Mouse (Mus musculus) midbrain, embryonic 16.5 days (tissue): ENCODE measurements around the gene Ncoa4. TPM values are rescaled to one million over a fixed set of nuclear protein-coding genes. Genes with fewer than 3 reads are reported as not detected.
A peak's percentile ranks its signal among the peaks of the same experiment; 100 is the strongest.

Experiments used
- ATAC-seq: fragments of 200-750 bp; cut with Nextera tagmentation; 2 replicates; pipeline ENCODE4 v1.8.0; 2017; ENCODE audit warnings: moderate TSS enrichment
- H3K27ac ChIP-seq: fragments of 300-500 bp; sonication (generic); 2 replicates; pipeline ENCODE4 v1.5.1; 2014; ENCODE audit warnings: mild to moderate bottlenecking, low read length, mixed read lengths
- H3K27me3 ChIP-seq: fragments of 300-500 bp; sonication (generic); 2 replicates; pipeline ENCODE4 v1.6.1; 2014; ENCODE audit warnings: low read depth, low read length, mixed read lengths; ENCODE audit not compliant: control insufficient read depth, insufficient read depth
- H3K36me3 ChIP-seq: fragments of 300-500 bp; sonication (generic); 2 replicates; pipeline ENCODE4 v1.6.1; 2014; ENCODE audit warnings: mild to moderate bottlenecking, low read length, moderate library complexity, mixed read lengths; ENCODE audit not compliant: control insufficient read depth, insufficient read depth
- H3K4me1 ChIP-seq: fragments of 300-500 bp; sonication (generic); 2 replicates; pipeline ENCODE4 v1.6.1; 2014; ENCODE audit warnings: mild to moderate bottlenecking, low read length, mixed read lengths; ENCODE audit not compliant: control insufficient read depth, insufficient read depth
- H3K4me2 ChIP-seq: fragments of 300-500 bp; sonication (generic); 2 replicates; pipeline ENCODE4 v1.6.1; 2014; ENCODE audit warnings: mild to moderate bottlenecking, low read length, mixed read lengths
- H3K4me3 ChIP-seq: fragments of 300-500 bp; sonication (generic); 2 replicates; pipeline ENCODE4 v1.5.1; 2014; ENCODE audit warnings: low read depth, mild to moderate bottlenecking, low read length, moderate library complexity, mixed read lengths
- H3K9ac ChIP-seq: fragments of 300-500 bp; sonication (generic); 2 replicates; pipeline ENCODE4 v1.6.1; 2014; ENCODE audit warnings: low read depth, low read length, mixed read lengths
- H3K9me3 ChIP-seq: fragments of 300-500 bp; sonication (generic); replicated peaks from 2 replicates; pipeline ENCODE4 v1.6.1; 2014; ENCODE audit warnings: mild to moderate bottlenecking, low read length, mixed read lengths; ENCODE audit not compliant: control insufficient read depth, poor library complexity, severe bottlenecking
- WGBS: fragments of 180-500 bp; shearing (Covaris S2); extraction: QIAGEN DNeasy Blood & Tissue Kit; methylation state at CpG from one replicate; pipeline ENCODE4 v1.1.7; 2014; 5-methylcytosine and 5-hydroxymethylcytosine counted together
- polyA plus RNA-seq: library from polyadenylated mRNA; unstranded; fragments of >200 nt; fragmentation: Nextera tagmentation; extraction: Ambion mirVana; gene quantifications from 2 replicates; pipeline ENCODE4 v1.2.1, GENCODE M21; 2015

Gene Ncoa4
- polyA plus RNA-seq, 1 experiment from 2014 or later, result 107 TPM

- Histone ChIP-seq H3K27ac (no peak overlapping the region), H3K9me3 (no peaks in the 10 kb centered on the region), H3K4me1 (no peaks in the 10 kb centered on the region), H3K36me3 (no peaks in the 10 kb centered on the region), H3K9ac (no peak overlapping the region), H3K27me3 (no peaks in the 10 kb centered on the region), H3K4me3 (no peak overlapping the region), H3K4me2 (no peak overlapping the region)
- ATAC-seq, result no peak
- 97% methylated on average over 2 of the region's 2 CpGs for WGBS
Observed at GRCm38 (mm10) chr14:32153156-32153555, 6.5 kb upstream of the Ncoa4 start.

- H3K4me3 ChIP-seq, result no peak overlapping the region
- H3K4me1 ChIP-seq, result 0 out of 2 replicates have a peak, but pooled peaks cover 3% of the 10 kb centered on the region
- H3K27me3 ChIP-seq, result no peaks in the 10 kb centered on the region
- no peak overlapping the region for H3K9ac ChIP-seq
- no peaks in the 10 kb centered on the region for H3K9me3 ChIP-seq
- no peak overlapping the region for H3K27ac ChIP-seq
- H3K36me3 ChIP-seq, result no peaks in the 10 kb centered on the region
- WGBS, result 91% methylated on average over 6 of the region's 6 CpGs
- H3K4me2 ChIP-seq, result no peak overlapping the region
- no peak for ATAC-seq
Observed at GRCm38 (mm10) chr14:32154758-32155157, 4.9 kb upstream of the Ncoa4 start.

GRCm38 (mm10) chr14:32159150-32159670 is 455 bp upstream of the Ncoa4 start:
- ATAC-seq, result peak; percentile 33; the same call in 1 of the 2 replicates
- H3K4me1 ChIP-seq, result peaks cover 21% of the 10 kb centered on the region
- H3K27ac ChIP-seq, result peak overlapping the region; percentile 89
- peak overlapping the region; percentile 75 for H3K4me3 ChIP-seq
- H3K9ac ChIP-seq, result peak overlapping the region; percentile 100; the same call in 1 of the 2 replicates
- peak overlapping the region; percentile 91 for H3K4me2 ChIP-seq
- WGBS, result 35% methylated on average over 4 of the region's 4 CpGs
- H3K36me3 ChIP-seq, result no peaks in the 10 kb centered on the region
- H3K27me3 ChIP-seq, result no peaks in the 10 kb centered on the region
- H3K9me3 ChIP-seq, result no peaks in the 10 kb centered on the region

GRCm38 (mm10) chr14:32160563-32160962 is 898 bp downstream of the Ncoa4 start:
- WGBS, result 43% methylated on average over 7 of the region's 7 CpGs
- ATAC-seq, result no peak
- H3K27ac ChIP-seq, result peak overlapping the region; percentile 89; the same call in 1 of the 2 replicates

DNA sequence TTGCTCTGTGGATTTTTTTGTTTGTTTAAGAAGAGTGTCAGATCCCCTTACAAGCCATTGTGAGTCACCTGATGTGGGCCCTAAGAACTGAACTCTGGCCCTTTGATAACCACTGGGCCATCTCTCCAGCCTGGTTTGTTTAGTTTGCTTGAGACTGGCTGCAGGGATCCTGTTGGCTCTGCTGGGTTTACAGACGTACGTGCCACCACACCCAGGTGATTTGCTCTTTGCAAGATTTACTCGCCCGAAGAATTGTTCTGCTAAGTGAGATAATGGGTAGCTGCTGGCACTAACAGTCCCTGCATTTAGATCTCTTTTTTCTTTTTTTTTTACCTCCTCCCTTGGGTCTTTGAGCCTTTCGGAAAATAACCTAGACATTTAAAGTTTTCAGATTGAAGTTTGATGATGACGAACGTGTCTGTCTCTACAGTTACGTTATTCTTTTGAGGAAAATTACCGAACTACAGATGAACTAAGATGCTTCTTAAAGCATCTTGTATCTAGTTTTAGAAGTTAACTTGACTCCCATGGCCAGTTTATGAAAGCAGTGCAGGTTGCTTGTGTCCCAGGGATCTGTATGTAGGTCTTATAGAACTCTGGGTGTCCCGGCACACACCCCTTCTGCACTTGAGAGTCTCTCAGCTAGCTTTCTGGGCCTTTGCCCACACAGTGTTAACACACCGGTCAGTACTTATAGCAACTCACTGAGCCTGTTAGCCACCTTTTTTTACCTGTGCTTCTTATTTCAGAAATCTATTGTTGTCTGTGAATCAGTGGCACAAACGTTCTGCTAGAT is 1.6 kb downstream of the Ncoa4 start:
- H3K36me3 ChIP-seq, result no peaks in the 10 kb centered on the region
- WGBS, result 90% methylated on average over 12 of the region's 12 CpGs
- H3K4me1 ChIP-seq, result peaks cover 31% of the 10 kb centered on the region
- no peak overlapping the region for H3K27ac ChIP-seq
- H3K27me3 ChIP-seq, result no peaks in the 10 kb centered on the region
- H3K9me3 ChIP-seq, result no peaks in the 10 kb centered on the region
- ATAC-seq, result no peak
- peak overlapping the region; percentile 91 for H3K4me2 ChIP-seq
- no peak overlapping the region for H3K4me3 ChIP-seq
- H3K9ac ChIP-seq, result 0 out of 2 replicates have a peak overlapping the region, but pooled peaks have one; percentile 100

More at GRCm38 (mm10) chr14:32160563-32160962, 898 bp downstream of the Ncoa4 start:
- no peaks in the 10 kb centered on the region for H3K9me3 ChIP-seq
- H3K27me3 ChIP-seq, result no peaks in the 10 kb centered on the region
- peak overlapping the region; percentile 91 for H3K4me2 ChIP-seq
- H3K4me3 ChIP-seq, result peak overlapping the region; percentile 75
- no peaks in the 10 kb centered on the region for H3K36me3 ChIP-seq
- H3K4me1 ChIP-seq, result peaks cover 26% of the 10 kb centered on the region
- H3K9ac ChIP-seq, result peak overlapping the region; percentile 100

DNA sequence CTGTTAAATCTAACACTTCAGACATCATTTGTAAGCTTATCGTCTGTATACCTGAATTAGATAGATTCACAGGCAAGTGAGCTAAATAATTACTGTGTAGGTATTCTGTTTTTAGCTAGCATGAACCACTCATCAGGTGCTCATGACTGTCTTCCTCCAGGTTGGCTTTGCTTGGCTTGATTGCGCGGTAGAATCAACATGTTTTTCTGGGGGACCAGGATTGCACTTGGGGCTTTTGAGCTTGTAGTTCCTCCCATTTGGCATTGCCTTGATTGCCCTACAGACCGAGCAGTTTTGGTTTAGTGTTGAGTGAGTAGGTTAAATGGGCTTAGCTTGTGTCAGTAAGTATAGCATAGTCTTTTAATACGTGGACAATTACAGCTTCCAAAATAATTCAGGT is 2.6 kb downstream of the Ncoa4 start:
- no peak overlapping the region for H3K4me3 ChIP-seq
- 96% methylated on average over 5 of the region's 5 CpGs for WGBS

GRCm38 (mm10) chr14:32163203-32163888 is 3.7 kb downstream of the Ncoa4 start:
- Histone ChIP-seq H3K4me3 (no peak overlapping the region), H3K4me1 (peaks cover 31% of the 10 kb centered on the region), H3K9ac (no peak overlapping the region), H3K27ac (no peak overlapping the region), H3K27me3 (no peaks in the 10 kb centered on the region), H3K4me2 (no peak overlapping the region), H3K36me3 (no peaks in the 10 kb centered on the region), H3K9me3 (no peaks in the 10 kb centered on the region)
- ATAC-seq, result no peak
- 91% methylated on average over 11 of the region's 11 CpGs for WGBS

More for the DNA sequence above, 2.6 kb downstream of the Ncoa4 start:
- peaks cover 31% of the 10 kb centered on the region for H3K4me1 ChIP-seq
- no peaks in the 10 kb centered on the region for H3K9me3 ChIP-seq
- no peak overlapping the region for H3K27ac ChIP-seq
- H3K27me3 ChIP-seq, result no peaks in the 10 kb centered on the region
- ATAC-seq, result no peak
- no peaks in the 10 kb centered on the region for H3K36me3 ChIP-seq
- H3K4me2 ChIP-seq, result no peak overlapping the region
- H3K9ac ChIP-seq, result no peak overlapping the region

DNA sequence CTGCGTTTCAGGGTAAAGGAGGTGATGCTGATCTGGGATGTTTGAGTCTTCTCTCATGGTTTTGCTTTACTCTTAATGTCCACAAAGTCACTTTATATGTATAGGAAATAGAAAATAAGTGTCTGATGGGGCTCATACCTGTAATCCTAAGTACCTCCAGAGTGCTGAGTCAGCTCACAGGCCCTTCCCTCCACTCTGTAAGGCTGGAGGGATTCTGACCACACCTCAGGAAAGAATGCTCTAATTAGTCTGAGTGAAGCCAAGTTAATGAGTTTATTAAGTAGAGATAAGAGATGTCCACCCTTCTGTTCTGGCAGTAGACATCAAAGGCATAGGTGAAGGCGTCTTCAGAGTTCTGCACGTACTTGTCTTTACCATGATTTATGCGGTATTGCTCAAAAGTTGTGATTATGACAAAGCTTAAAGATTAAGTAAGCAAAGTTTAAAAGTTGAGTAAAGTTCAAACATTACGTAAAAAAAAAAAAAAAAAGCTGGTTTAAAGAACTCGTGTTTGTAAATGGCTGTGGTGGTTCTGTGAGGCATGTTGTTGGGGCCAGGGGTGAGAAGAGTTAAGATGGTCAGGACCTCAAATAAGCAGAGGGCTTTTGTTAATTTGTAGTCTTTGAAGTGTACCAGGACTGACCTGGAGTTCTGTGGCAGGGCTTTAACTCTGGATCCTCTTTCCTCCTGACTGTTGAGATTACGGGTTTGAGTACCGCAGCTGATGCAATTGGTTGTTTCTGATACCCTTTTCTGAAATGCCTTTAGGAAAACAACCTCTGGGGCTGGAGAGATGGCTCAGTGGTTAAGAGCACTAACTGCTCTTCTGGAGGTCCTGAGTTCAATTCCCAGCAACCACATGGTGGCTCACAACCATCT is 4.7 kb downstream of the Ncoa4 start:
- no peak overlapping the region for H3K9ac ChIP-seq
- no peaks in the 10 kb centered on the region for H3K36me3 ChIP-seq
- no peak overlapping the region for H3K4me2 ChIP-seq
- no peaks in the 10 kb centered on the region for H3K27me3 ChIP-seq
- no peak overlapping the region for H3K27ac ChIP-seq
- no peak overlapping the region for H3K4me3 ChIP-seq
- no peaks in the 10 kb centered on the region for H3K9me3 ChIP-seq
- WGBS, result 88% methylated on average over 8 of the region's 8 CpGs
- no peak for ATAC-seq
- H3K4me1 ChIP-seq, result peaks cover 28% of the 10 kb centered on the region
